Mouse (Mus musculus) ES-Bruce4 (cell line): Measurements from ENCODE around the gene Adssl1.

Source experiments
- CTCF ChIP-seq: IDR thresholded peaks from one replicate; pipeline ENCODE4 v1.8.1; 2011; ENCODE audit warnings: low read depth, low read length
- EP300 ChIP-seq: IDR thresholded peaks from 2 replicates; pipeline ENCODE4 v1.6.1; 2011; ENCODE audit warnings: low read depth, low read length; ENCODE audit not compliant: insufficient read depth
- POLR2A ChIP-seq: IDR thresholded peaks from one replicate; pipeline ENCODE4 v1.8.1; 2011; ENCODE audit warnings: low read length; ENCODE audit not compliant: insufficient read depth

DNA sequence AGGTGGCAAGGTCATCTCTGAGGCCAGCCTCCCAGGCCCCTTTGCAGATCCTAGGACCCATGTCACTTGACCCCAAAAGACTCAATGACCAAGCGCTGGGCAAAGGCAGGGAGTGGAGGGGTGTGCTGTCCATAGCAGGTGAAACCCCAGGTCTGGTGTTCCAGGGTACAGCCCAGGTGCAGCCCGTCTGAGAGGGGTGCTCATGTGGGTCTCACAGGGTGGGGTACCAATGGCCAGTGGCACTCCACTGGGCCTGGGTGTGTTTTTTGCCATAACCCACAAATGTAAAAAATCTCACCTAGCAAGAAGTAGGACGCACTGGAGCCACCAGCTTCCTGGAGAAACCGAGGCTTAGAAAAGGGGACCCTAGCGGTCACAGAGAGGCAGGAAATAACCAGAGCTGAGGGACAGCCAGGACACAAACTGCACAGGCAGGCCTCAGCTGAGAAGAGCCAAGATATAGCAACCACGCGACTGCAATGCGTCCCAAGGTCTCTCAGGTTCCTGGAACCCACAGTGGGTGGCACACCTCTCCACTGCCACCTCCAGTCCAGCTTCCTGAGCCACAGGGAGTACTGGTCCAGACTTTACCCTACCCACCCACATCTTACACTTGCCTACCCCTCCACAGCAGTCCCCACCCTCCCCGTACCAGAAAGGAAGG, 46.2 kb downstream of the Adssl1 start:
- TF ChIP-seq POLR2A (no peak), EP300 (no peak), CTCF (no peak)
